Mouse (Mus musculus) bone marrow, adult 2 months (tissue): ENCODE measurements around the gene Ccnb1ip1. TPM values are rescaled to one million over a fixed set of nuclear protein-coding genes. Genes with fewer than 3 reads are reported as not detected.

ENCODE experiments used
- H3K27ac ChIP-seq: fragments of 200-500 bp; 2 replicates; pipeline ENCODE4 v1.5.1; 2012; ENCODE audit warnings: low read depth, mild to moderate bottlenecking, control low read depth, inconsistent platforms, low read length; ENCODE audit not compliant: control insufficient read depth, poor library complexity, insufficient read depth
- H3K4me1 ChIP-seq: fragments of 200-500 bp; 2 replicates; pipeline ENCODE4 v1.6.1; 2011; ENCODE audit warnings: low read length; ENCODE audit not compliant: control insufficient read depth, insufficient read depth
- H3K4me3 ChIP-seq: fragments of 200-500 bp; replicated peaks from 2 replicates; pipeline ENCODE3; 2011; ENCODE audit warnings: mild to moderate bottlenecking, low read depth, low read length, control low read depth; ENCODE audit not compliant: control insufficient read depth
- CTCF ChIP-seq: fragments of 200-500 bp; IDR thresholded peaks from 2 replicates; pipeline ENCODE4 v1.5.1; 2011; ENCODE audit warnings: low read length, control low read depth; ENCODE audit not compliant: control insufficient read depth, insufficient read depth
- POLR2A ChIP-seq: fragments of 200-500 bp; IDR thresholded peaks from 2 replicates; pipeline ENCODE4 v1.6.1; 2011; ENCODE audit warnings: low read depth, mild to moderate bottlenecking, control low read depth, low read length, borderline replicate concordance; ENCODE audit not compliant: control insufficient read depth
- WGBS: fragments of 180-500 bp; shearing (Covaris S2); methylation state at CpG from one replicate; pipeline ENCODE4 v1.1.7; 2018; 5-methylcytosine and 5-hydroxymethylcytosine counted together
- polyA plus RNA-seq: library from polyadenylated mRNA; stranded (reverse); fragments of >200 nt; gene quantifications from 2 replicates; pipeline ENCODE4 v1.2.4, GENCODE M21; 2011; ENCODE audit warnings: low replicate concordance; ENCODE audit not compliant: missing spikeins, insufficient read depth, insufficient read length

Gene Ccnb1ip1
- polyA plus RNA-seq, 1 experiment, result not detected

DNA sequence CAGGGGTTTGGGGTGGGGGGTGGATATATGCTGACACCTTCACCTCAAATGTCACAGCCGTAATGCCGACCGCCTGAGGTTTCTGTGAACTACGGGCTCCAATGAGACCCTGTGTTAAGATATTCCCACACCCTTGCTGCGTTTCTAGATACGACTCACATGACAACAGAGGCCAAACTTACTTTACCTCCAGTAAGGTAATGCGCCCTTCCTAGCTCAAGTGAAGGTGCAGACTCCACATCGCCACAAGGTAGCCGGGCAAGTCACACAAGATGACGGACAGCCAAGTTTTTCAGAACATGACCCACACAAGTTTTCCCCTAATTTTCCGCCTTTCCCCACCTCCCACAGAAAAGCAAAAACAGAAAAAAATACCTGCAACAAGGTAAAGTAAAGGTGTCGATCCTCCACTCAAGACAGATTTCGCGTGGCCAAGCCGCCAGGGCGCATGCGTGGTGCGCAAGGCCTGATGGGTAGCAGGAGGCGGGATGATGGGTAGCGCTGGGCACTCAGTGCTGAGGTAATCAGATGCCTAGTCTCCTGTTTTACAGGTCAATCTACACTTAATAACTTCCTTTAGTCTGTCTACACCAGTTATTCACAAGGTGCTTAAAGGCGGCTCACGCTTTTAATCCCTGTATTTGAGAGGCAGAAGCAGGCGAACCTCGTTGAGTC is 12.1 kb downstream of the Ccnb1ip1 start:
- no peak overlapping the region for H3K27ac ChIP-seq
- WGBS, result 92% methylated on average over 24 of the region's 24 CpGs
- TF ChIP-seq CTCF (no peak), POLR2A (no peak)

DNA sequence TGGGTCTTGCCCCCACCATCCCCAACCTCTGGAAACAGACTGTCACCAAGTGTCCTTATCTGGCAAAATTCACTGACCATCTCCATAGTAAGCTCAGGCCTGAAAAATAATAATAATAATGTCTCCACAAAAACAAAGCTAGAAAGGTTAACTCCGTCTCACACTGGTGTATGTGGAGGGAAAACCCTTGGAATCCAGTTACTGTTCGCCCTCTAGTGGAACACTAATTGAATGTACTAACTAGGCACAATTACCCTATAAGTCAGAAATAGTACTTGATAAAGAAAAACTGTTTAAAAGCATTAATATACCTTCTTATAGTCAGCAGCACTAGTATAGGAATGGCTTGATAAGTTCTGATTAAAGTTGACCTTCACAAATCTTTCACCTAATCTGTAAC is 19.4 kb downstream of the Ccnb1ip1 start:
- no peak overlapping the region for H3K27ac ChIP-seq
- H3K4me3 ChIP-seq, result no peak overlapping the region
- H3K4me1 ChIP-seq, result no peaks in the 10 kb centered on the region; the same call in 1 of the 2 replicates
- TF ChIP-seq CTCF (no peak), POLR2A (no peak)
- WGBS, result 12% methylated on average over 2 of the region's 2 CpGs

More for the DNA sequence above, 12.1 kb downstream of the Ccnb1ip1 start:
- Histone ChIP-seq H3K4me3 (no peak overlapping the region), H3K4me1 (no peaks in the 10 kb centered on the region; the same call in 1 of the 2 replicates)

DNA sequence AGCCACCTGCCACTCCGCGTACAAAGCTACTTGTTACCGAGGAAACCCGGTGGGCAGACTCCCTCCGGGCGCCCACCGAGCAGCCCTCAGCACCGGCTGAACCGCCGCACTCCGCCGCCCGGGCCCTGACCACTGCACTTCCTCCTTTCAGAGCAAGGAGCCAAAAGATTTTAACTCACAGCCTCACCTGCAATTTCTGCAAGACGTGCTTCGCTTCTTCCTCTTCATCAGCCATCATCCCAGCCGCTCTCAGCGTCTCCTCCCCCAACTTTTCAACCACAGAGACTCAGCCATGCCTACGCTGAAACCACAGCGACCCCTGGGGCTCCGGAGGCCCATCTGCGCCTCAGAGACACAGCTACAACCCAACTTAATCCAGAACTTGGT is 22.3 kb downstream of the Ccnb1ip1 start, which contains the start of gene Ttc5:
TSS of gene Ttc5 (minus strand) at position 269 of the 387 bp plus-strand sequence.
- TF ChIP-seq POLR2A (peak; percentile 47; the same call in 1 of the 2 replicates), CTCF (peak; percentile 97)
- H3K4me3 ChIP-seq, result peak within 1 kb of the TSS; percentile 86
- H3K4me1 ChIP-seq, result no peaks in the 10 kb centered on the region; the same call in 1 of the 2 replicates
- peak within 1 kb of the TSS; percentile 87 for H3K27ac ChIP-seq
- WGBS, result 1% methylated on average over 21 of the region's 21 CpGs

DNA sequence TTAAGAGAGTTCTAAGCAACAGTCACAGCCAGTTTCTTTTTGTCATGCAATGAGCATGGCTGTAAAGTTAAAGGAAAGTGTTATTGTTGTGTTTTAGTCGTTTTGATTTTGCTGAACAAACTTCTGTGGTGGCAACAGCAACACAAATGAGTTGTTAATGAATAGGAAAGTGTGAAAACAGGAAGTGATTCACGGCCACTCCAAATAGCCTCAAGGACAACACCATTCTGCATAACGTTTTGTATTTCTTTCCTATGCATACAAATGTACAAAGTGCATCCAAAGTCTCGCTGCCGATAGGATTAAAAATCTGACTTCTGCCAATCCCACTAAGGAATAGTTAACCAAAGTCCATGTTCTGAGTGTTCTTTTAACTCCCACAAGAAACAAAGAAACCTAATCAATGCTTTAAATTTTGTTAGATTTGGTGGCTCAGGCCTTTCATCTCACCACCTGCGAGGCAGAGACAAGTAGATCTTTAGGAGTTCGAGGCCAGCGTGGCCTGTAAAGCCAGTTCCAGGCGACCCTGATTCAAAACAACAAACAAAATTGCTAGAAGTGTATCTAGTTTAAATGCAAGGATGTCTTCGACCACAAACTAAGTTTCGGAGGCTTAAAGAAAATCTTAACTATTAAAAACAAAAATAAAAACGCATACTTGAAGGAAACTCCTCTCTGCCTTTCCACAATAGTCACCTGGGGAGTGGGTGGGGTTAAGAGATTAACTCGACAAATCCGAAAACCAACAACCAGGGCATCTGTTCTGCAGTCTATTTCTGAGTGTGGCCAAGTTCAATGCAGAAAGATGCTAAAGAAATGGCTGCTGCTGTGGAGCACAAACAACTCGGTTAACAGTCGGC is 22.9 kb downstream of the Ccnb1ip1 start:
- H3K27ac ChIP-seq, result peak overlapping the region; percentile 87
- peak overlapping the region; percentile 86 for H3K4me3 ChIP-seq
- no peaks in the 10 kb centered on the region; the same call in 1 of the 2 replicates for H3K4me1 ChIP-seq
- TF ChIP-seq CTCF, result no peak
- TF ChIP-seq POLR2A, result no peak
- WGBS, result 11% methylated on average over 16 of the region's 16 CpGs

DNA sequence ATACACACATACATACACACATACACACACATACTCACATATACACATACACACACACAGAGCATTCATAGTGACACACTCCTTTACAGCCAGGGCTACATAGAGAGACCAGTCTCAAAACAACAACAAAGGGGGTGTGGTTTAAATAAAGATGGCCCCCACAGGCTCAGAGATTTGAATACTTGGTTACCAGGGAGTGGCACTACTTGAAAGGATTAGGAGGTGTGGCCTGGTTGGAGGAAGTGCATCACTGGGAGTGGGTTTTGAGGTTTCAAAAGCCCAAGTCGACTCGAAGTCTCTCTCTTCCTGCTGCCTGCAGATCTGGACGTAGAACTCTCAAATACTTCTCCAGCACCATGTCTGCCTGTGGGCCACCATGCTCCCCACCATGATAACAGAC is 25.4 kb downstream of the Ccnb1ip1 start:
- TF ChIP-seq CTCF (no peak), POLR2A (no peak)
- Histone ChIP-seq H3K4me3 (no peak overlapping the region), H3K27ac (no peak overlapping the region), H3K4me1 (no peaks in the 10 kb centered on the region; the same call in 1 of the 2 replicates)
- WGBS, result 68% methylated on average over 3 of the region's 3 CpGs

DNA sequence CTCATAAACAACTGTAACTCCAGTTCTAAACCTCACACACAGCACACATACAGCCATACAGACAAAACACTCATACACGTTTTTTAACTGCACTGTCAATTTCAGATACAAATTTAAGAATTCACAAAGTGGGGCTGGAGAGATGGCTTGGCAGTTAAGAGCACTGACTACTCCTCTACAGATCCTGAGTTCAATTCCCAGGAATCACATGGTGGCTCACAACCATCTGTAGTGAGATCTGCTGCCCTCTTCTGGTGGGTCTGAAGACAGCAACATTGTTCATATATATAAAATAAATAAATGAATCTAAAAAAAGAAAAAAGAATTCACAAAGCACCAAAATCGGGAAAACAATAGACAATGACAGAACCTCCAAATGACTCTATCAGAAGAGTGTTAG is 36.2 kb downstream of the Ccnb1ip1 start:
- 70% methylated on average over 2 of the region's 2 CpGs for WGBS
- Histone ChIP-seq H3K27ac (no peak overlapping the region), H3K4me1 (no peaks in the 10 kb centered on the region), H3K4me3 (no peak overlapping the region)
- TF ChIP-seq POLR2A, result no peak
- no peak for TF ChIP-seq CTCF

DNA sequence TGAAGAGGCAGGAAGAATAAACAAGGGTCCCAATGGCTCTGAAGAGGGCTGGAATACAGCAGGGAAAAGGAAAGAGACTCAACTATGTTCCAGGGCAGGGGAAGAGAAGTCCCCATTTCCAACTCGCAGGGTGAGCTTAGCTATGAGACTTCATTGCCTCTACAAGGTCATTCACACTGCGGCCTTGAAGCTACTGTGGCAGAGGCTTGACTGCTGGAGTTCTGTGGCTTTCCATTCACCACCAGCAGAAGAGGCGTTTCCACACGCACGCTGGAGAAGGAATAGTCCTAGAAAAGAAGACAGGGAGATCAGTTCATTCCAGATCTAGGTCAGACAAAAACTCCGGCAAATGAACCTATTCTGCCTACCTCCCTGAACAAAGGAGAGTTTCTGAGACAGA is 41.8 kb downstream of the Ccnb1ip1 start:
- Histone ChIP-seq H3K4me1 (no peaks in the 10 kb centered on the region), H3K4me3 (no peak overlapping the region), H3K27ac (no peak overlapping the region)
- WGBS, result 93% methylated on average over 6 of the region's 6 CpGs
- TF ChIP-seq CTCF (no peak), POLR2A (no peak)

DNA sequence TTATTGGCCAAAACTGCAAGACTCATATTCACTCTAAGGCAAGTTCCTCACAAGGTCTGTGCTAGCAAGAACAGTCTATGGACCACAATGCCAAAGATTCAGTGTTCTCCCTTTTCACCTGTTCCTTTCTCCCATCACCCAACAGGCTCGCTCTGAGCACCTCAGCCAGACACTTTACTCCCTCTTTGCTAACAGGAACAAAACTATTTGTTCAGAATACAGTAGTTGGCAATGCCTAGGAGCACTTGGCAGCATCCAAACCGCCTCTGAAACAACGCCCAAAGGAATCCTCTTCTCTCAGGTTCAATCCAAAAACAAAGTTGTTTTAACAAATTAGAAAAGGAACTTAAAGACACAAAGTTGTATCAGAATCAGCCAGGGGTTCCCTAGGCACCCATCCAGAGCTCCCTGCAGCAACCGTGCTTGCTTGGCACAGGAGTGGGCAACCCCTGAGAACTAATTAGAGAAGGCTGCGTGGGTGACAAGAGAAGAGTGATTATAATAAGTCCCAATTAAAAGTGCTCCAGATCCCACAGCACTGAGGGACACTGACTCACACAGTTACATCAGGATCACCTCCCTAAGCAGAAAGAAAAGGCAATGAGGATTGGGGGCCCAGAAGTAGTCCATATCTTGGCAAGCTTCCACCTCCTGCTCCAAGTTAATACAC is 49.0 kb downstream of the Ccnb1ip1 start:
- WGBS, result 76% methylated on average over 5 of the region's 5 CpGs
- Histone ChIP-seq H3K4me1 (no peaks in the 10 kb centered on the region), H3K4me3 (no peak overlapping the region), H3K27ac (no peak overlapping the region)
- no peak for TF ChIP-seq CTCF
- no peak for TF ChIP-seq POLR2A
